Mouse (Mus musculus) kidney, postnatal 0 days (tissue): ENCODE results near the gene Slc25a44. TPM values are rescaled to one million over a fixed set of nuclear protein-coding genes. Genes with fewer than 3 reads are reported as not detected.
"Not testable (repeated sequence)": the region's sequence is repeated elsewhere in the genome, so short reads cannot be mapped to it uniquely, and the experiment has no call there.

ENCODE experiments used
- ATAC-seq: fragments of 200-750 bp; cut with Nextera tagmentation; replicated peaks from 2 replicates; pipeline ENCODE4 v1.8.0; 2017; ENCODE audit warnings: low read depth, moderate number of reproducible peaks, moderate TSS enrichment, moderate library complexity; ENCODE audit not compliant: low FRiP score
- DNase-seq: peaks from one replicate; pipeline ENCODE4 v3.0.0-alpha.2; 2016; ENCODE audit warnings: low spot score
- H3K27ac ChIP-seq: fragments of 300-500 bp; sonication (generic); 2 replicates; pipeline ENCODE4 v1.5.1; 2014; ENCODE audit warnings: mild to moderate bottlenecking
- H3K27me3 ChIP-seq: fragments of 300-500 bp; sonication (generic); 2 replicates; pipeline ENCODE4 v1.6.1; 2014; ENCODE audit warnings: low read length, mixed read lengths; ENCODE audit not compliant: insufficient read depth
- H3K36me3 ChIP-seq: fragments of 300-500 bp; sonication (generic); 2 replicates; pipeline ENCODE4 v1.6.1; 2014; ENCODE audit warnings: low read length, mixed read lengths; ENCODE audit not compliant: insufficient read depth
- H3K4me1 ChIP-seq: fragments of 300-500 bp; sonication (generic); replicated peaks from 2 replicates; pipeline ENCODE4 v1.6.1; 2014; ENCODE audit warnings: antibody characterized with exemption, low read length, mixed read lengths; ENCODE audit not compliant: insufficient read depth
- H3K4me2 ChIP-seq: fragments of 300-500 bp; sonication (generic); 2 replicates; pipeline ENCODE4 v1.6.1; 2014; ENCODE audit warnings: mild to moderate bottlenecking, low read length, moderate library complexity, mixed read lengths
- H3K4me3 ChIP-seq: fragments of 300-500 bp; sonication (generic); replicated peaks from 2 replicates; pipeline ENCODE4 v1.5.1; 2014; ENCODE audit warnings: low read depth, low read length
- H3K9ac ChIP-seq: fragments of 300-500 bp; sonication (generic); 2 replicates; pipeline ENCODE4 v1.6.1; 2014; ENCODE audit warnings: low read depth, low read length
- H3K9me3 ChIP-seq: fragments of 300-500 bp; sonication (generic); replicated peaks from 2 replicates; pipeline ENCODE4 v1.6.1; 2016; ENCODE audit warnings: low read length, inconsistent platforms, mixed read lengths
- CTCF ChIP-seq: IDR thresholded peaks from 2 replicates; pipeline ENCODE4 v1.5.1; 2016; ENCODE audit warnings: antibody characterized with exemption, low read depth, mild to moderate bottlenecking, moderate library complexity
- WGBS: fragments of 180-500 bp; shearing (Covaris S2); extraction: QIAGEN DNeasy Blood & Tissue Kit; methylation state at CpG from one replicate; pipeline ENCODE4 v1.1.7; 2014; 5-methylcytosine and 5-hydroxymethylcytosine counted together
- polyA plus RNA-seq: library from polyadenylated mRNA; unstranded; fragments of >200 nt; fragmentation: Nextera tagmentation; extraction: Ambion mirVana; gene quantifications from 2 replicates; pipeline ENCODE4 v1.2.1, GENCODE M21; 2015

Gene Slc25a44
- polyA plus RNA-seq, 1 experiment from 2014 or later = 17.1 TPM

- no peak overlapping the region for H3K27ac ChIP-seq
- no peaks in the 10 kb centered on the region for H3K36me3 ChIP-seq
- no peak overlapping the region for H3K9ac ChIP-seq
- no peak for TF ChIP-seq CTCF
- H3K4me3 ChIP-seq = no peak overlapping the region
- 42% methylated on average over 10 of the region's 10 CpGs for WGBS
- no peak overlapping the region for H3K4me2 ChIP-seq
- ATAC-seq (no peak), DNase-seq (no peak)
- H3K4me1 ChIP-seq = peaks cover 19% of the 10 kb centered on the region
- H3K27me3 ChIP-seq = no peaks in the 10 kb centered on the region
- no peaks in the 10 kb centered on the region for H3K9me3 ChIP-seq
Observed at GRCm38 (mm10) chr3:88435515-88435914, 10.6 kb upstream of the Slc25a44 start.

- H3K9ac ChIP-seq, ATAC-seq, H3K36me3 ChIP-seq, DNase-seq, H3K4me1 ChIP-seq, H3K27ac ChIP-seq, H3K4me3 ChIP-seq, H3K9me3 ChIP-seq, H3K27me3 ChIP-seq, H3K4me2 ChIP-seq: not testable (repeated sequence)
- peak; percentile 54 for TF ChIP-seq CTCF
- WGBS = 68% methylated on average over 8 of the region's 8 CpGs
Observed at GRCm38 (mm10) chr3:88428639-88429038, 3.7 kb upstream of the Slc25a44 start.

DNA sequence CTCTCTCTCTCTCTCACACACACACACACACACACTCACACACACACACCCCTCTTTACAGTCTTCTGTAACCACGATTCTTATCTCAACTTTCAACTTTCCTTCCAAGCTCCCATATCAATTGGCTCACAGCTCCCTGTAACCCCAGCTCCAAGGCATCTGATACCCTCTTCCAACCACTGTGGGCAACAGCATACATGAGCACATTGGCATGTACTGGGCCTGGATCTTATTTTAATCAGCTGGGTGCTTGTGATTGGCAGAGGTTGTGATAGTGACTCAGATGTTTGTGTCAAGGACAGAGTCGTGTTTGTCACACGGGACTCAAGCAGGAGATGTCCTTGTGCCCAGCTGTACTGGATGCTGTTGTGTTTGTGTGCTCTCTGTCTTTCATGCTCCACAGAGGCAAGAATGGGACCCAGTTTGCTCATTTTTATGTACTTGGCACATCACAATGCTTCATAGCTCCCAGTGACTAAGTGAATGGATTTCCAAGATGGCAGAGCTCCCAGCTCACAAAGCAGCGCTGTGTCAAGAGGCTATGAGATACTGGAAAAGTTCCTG is 2.5 kb upstream of the Slc25a44 start:
- ATAC-seq (no peak), DNase-seq (no peak)
- no peak for TF ChIP-seq CTCF
- H3K36me3 ChIP-seq = no peaks in the 10 kb centered on the region
- no peaks in the 10 kb centered on the region for H3K27me3 ChIP-seq
- H3K9me3 ChIP-seq = no peaks in the 10 kb centered on the region
- H3K4me2 ChIP-seq = no peak overlapping the region
- H3K4me3 ChIP-seq = no peak overlapping the region
- no peak overlapping the region for H3K27ac ChIP-seq
- H3K4me1 ChIP-seq = peaks cover 10% of the 10 kb centered on the region
- H3K9ac ChIP-seq = no peak overlapping the region
- WGBS = 75% methylated on average over 4 of the region's 4 CpGs

DNA sequence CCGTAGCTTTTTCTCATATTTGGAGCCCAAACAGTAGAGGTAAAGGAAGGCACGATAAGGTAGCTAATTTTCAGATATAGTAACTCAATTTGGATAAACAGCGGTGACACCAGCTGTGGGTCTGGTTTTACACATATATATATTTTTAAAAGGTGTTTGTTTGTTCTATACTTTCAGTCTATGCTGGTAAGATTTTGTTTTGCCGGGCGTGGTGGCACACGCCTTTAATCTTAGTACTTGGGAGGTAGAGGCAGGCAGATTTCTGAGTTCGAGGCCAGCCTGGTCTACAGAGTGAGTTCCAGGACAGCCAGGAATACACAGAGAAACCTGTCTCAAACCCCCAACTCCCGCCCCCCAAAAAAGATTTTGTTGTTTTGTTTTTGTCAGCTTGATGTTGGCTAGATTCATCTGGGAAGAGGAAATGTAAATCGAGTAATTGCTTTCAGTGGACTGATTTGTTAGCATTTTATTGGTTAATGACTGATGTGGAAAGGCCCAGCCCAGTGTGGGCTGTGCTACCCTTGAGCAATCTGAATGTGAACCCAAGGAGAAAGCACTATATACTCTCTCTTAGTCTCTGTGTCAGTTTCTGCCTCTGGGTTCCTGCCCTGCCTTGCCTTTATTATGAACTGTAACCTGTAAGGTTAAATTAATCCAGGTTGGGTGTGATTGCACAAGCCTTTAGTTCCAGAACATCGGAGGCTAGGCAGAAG is 925 bp upstream of the Slc25a44 start:
- ATAC-seq (no peak), DNase-seq (no peak)
- TF ChIP-seq CTCF = no peak
- 0 out of 2 replicates have a peak, but pooled peaks cover 8% of the 10 kb centered on the region for H3K36me3 ChIP-seq
- 80% methylated on average over 10 of the region's 10 CpGs for WGBS
- H3K9ac ChIP-seq = no peak overlapping the region
- no peak overlapping the region for H3K4me2 ChIP-seq
- 0 out of 2 replicates have a peak overlapping the region, but pooled peaks have one; percentile 48 for H3K27ac ChIP-seq
- H3K4me1 ChIP-seq = peaks cover 10% of the 10 kb centered on the region
- no peaks in the 10 kb centered on the region for H3K9me3 ChIP-seq
- H3K4me3 ChIP-seq = no peak overlapping the region
- H3K27me3 ChIP-seq = no peaks in the 10 kb centered on the region

GRCm38 (mm10) chr3:88425330-88425689 is 371 bp upstream of the Slc25a44 start:
- Histone ChIP-seq H3K4me3 (peak overlapping the region; percentile 51; the same call in 1 of the 2 replicates), H3K9ac (no peak overlapping the region), H3K27me3 (no peaks in the 10 kb centered on the region), H3K4me2 (peak overlapping the region; percentile 44), H3K4me1 (peaks cover 10% of the 10 kb centered on the region), H3K27ac (peak overlapping the region; percentile 27; the same call in 1 of the 2 replicates), H3K9me3 (no peaks in the 10 kb centered on the region), H3K36me3 (peaks cover 13% of the 10 kb centered on the region; the same call in 1 of the 2 replicates)
- WGBS = 7% methylated on average over 2 of the region's 2 CpGs
- DNase-seq = no peak
- ATAC-seq = no peak
- no peak for TF ChIP-seq CTCF

DNA sequence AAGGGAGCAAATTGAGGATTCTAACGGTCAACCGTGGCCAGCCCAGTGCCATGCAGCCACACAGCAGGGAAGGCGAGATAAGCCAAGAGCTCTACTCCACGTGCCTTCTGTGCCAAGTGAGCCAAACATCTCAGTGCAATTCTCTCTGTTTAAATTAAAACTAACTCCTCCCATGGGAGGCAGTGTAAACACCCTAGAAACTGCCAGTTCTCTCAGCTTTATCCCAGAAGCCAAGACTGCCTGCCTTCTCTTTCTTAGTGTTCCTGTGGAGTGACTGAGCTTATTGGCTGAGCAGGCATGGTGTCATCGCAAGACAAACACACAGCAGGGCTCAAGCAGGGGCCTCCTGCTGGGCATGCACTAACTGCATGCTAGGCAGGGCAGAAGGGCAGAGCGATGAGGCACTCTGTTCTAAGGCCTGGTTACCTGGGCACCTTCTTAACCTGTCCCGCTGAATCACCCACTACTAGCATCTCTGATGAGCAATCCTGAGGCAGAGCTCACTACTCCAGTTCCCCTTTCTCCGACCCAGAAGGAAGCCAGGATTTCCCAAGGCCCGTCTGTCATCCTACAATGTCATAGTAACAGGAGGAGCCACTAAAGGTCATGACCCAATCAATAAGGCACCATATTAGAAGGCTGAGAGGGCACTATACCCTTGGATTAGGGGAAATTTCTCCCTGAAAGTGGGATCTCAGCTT is 2.8 kb downstream of the Slc25a44 start:
- TF ChIP-seq CTCF = peak; percentile 17; the same call in 1 of the 2 replicates
- no peaks in the 10 kb centered on the region for H3K27me3 ChIP-seq
- no peak overlapping the region for H3K4me3 ChIP-seq
- 0 out of 2 replicates have a peak overlapping the region, but pooled peaks have one; percentile 14 for H3K9ac ChIP-seq
- H3K4me2 ChIP-seq = no peak overlapping the region
- H3K4me1 ChIP-seq = peaks cover 10% of the 10 kb centered on the region
- ATAC-seq = peak; percentile 11; the same call in 1 of the 2 replicates
- DNase-seq = no peak
- H3K9me3 ChIP-seq = no peaks in the 10 kb centered on the region
- H3K27ac ChIP-seq = no peak overlapping the region
- 46% methylated on average over 9 of the region's 9 CpGs for WGBS
- H3K36me3 ChIP-seq = peaks cover 32% of the 10 kb centered on the region; the same call in 1 of the 2 replicates
